Mouse (Mus musculus) right cerebral cortex, postnatal 10 days (tissue): Measurements from ENCODE around the gene Rab5c.

ENCODE experiments used
- DNase-seq, 2 experiments: peaks; one replicate each; pipeline ENCODE4 v3.0.0; 2021; ENCODE audit warnings: low spot score in 2 of 2

Gene Rab5c

DNA sequence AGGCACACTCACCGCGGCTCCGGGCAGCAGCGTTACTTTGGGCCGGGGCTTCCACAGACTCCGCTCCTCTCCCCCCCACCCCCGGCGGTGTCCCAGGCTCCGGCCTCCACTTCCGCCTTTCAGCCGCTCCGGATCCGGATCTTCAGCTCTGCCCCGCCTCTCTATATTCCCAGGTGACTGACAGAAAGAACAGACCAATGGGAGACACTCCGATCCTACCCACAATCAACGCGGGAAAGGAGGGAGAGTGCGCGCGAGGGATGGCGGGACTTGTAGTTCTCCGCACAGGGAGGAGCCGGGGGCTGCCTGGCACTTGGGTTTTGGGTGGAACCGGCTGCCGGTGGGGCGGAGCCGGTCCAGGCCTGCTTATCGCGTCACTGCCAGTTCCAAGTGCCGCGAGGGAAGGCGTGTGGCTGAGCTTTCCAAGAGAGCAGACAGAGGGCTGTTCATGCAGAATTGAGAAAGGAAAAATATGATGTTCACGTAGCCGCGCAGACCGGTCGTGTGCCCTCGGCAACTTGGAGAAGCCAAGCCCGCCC, at the start of gene Rab5c:
Rab5c (minus strand) TSS at position 150 of the 539 bp plus-strand sequence.
- peak; percentile 99 for DNase-seq

- no peak for DNase-seq
Measured at GRCm38 (mm10) chr11:100785774-100786173, 47.8 kb upstream of the Rab5c start.

- DNase-seq, result no peak
Measured at GRCm38 (mm10) chr11:100784286-100784685, 46.3 kb upstream of the Rab5c start.

DNA sequence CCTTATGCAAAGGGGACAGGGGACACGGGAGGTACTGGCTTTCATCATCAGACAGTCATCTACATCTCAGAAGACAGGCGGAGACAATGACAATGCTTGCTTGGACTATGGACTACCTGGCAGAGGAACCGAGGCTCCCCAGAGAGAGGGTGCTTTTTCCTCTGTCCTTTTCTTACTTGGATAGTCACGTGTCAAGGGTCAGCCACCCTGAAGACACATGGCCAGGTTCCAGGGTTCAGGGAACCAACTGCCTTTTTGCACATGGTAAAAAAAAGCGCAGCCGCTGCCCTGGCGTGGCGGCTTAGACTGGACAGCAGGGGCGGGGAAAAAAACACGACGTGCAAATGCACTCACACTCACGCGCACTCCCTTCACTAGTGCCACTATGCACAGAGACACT, 44.6 kb upstream of the Rab5c start:
- no peak for DNase-seq

DNA sequence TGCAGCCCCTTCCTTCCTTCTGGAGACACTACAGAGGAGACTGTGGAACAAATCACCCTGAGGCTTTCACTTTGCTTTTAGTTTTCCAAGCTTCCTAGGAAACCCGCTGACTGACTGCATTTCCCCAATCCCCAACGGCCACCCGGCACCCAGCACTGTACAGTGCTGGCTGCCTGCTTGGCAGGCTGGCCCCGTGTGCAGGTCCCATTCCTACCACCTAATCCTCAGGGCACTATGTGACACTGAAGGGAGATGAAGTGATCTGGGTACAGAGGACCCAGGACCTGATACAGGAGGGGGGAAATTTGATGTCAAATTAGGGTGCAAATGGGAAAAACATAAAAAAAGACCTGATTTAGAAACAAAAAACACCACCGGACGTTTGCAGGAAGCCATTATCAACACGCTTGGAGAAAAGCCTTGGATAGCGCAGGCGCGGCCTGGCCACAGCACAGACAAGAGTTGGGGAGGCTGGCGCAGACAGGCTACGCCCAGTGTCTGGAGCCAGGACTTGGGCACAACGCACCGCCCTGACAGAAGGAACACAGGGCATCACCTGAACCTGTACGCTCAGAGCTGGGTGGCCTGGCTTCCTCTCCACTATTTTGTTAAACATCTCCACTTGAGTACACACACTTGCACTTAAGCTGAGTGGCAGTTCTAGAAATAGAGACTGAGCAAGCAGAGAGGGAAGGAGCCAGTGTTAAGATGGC, 43.9 kb upstream of the Rab5c start:
- no peak for DNase-seq

GRCm38 (mm10) chr11:100780247-100780646, 42.2 kb upstream of the Rab5c start:
- no peak for DNase-seq

GRCm38 (mm10) chr11:100778069-100778468, 40.1 kb upstream of the Rab5c start:
- DNase-seq, result no peak

GRCm38 (mm10) chr11:100775921-100776320, 37.9 kb upstream of the Rab5c start:
- no peak for DNase-seq

DNA sequence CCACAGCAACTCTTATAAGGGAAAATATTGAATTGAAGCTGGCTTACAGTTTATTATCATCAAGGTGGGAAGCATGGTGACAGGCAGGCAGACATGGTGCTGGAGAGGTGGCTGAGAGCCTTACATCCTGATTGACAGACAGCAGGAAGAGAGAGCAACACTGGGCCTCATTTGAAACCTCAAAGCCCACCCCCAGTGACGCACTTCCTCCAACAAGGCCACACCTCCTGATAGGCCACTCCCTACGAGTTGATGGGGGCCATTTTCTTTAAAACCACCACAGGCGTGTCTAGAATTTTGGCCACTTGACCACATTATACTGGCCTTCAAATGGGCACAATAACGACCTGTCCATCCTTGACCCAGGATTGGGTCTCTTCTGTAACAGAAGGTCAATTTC, 36.2 kb upstream of the Rab5c start:
- DNase-seq, result no peak

DNA sequence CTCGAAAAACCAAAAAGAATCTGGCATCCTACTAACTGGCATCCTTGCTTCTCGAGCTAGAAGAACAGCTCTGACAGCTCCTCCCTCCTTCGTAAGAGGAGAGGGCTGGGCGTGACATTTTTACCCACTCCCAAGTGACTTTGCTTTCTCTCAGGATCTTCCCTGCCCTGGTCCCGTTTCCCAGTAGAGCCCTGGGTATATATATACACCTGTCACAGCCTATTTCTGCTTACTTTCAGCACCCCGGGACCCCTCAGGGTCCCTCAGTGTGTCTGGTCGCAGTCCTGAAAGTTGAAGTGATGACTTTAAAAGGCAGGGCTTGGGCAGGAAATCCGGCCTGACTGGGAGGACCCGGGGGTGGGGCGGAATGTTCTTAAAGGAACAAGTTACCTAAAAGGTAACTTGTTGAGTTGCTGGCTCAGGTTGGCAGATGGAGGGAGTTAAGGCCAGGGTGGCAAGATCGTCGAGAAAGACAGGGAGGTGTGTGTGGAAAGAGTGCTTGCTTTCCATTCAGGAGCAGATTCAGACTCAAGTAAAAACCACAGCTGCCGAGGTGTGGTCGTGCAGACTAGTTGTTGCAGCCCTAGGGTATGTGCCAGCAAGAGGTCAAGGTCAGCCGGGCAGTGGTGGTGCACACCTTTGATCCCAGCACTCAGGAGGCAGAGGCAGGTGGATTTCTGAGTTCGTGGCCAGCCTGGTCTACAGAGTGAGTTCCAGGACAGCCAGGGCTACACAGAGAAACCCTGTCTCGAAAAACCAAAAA, 32.8 kb upstream of the Rab5c start, which contains the start of gene Ghdc:
Ghdc (minus strand) TSS at position 312 of the 763 bp plus-strand sequence.
- DNase-seq, result peak; percentile 87 to 88

- no peak for DNase-seq
Measured at GRCm38 (mm10) chr11:100769980-100770379, 32.0 kb upstream of the Rab5c start.

GRCm38 (mm10) chr11:100767871-100768270, 29.9 kb upstream of the Rab5c start:
- DNase-seq, result no peak

DNA sequence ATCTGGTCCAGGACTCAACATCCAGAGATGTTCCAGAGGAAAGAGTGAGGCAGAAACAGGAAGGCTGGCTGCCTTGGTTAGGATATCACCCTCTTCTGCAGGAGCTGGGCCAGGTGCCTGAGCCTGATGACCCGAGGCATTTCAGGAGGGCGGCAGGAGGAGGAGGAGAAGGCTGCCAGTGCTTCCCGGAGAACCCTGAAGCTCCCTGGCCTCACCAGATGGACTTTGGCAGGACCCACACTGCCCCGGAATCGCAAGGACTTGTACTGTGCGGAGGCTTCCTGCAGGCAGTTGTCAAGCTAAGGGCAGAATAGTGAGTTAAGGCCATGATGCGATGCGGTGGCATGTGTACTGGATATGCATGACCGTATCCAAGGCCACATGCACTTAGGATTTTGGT, 28.7 kb upstream of the Rab5c start:
- no peak for DNase-seq

DNA sequence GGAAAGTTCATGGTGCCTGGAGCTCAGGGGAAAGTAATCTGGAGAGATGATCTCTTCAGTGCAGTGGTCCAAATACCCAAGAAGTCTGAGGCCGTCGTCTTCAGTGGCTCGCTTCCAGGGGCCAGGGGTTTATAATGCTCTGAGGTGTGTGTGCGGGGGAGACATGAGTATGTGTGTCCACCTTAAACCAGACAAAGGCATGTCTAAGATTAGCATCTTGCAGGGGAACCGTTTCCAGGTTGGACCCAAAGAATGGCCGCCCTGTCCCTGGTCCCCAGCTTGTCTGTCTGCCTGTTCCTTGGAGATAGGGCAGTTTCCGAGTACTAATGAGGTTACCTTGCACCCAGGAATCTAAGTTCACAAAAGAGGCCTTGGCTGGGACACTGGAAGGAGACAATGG, 24.8 kb upstream of the Rab5c start, which contains the start of gene Hcrt:
Hcrt (minus strand) TSS at position 101 of the 400 bp plus-strand sequence.
- DNase-seq, result no peak

GRCm38 (mm10) chr11:100761547-100762045, 23.6 kb upstream of the Rab5c start:
- DNase-seq, result peak; percentile 89 to 91

DNA sequence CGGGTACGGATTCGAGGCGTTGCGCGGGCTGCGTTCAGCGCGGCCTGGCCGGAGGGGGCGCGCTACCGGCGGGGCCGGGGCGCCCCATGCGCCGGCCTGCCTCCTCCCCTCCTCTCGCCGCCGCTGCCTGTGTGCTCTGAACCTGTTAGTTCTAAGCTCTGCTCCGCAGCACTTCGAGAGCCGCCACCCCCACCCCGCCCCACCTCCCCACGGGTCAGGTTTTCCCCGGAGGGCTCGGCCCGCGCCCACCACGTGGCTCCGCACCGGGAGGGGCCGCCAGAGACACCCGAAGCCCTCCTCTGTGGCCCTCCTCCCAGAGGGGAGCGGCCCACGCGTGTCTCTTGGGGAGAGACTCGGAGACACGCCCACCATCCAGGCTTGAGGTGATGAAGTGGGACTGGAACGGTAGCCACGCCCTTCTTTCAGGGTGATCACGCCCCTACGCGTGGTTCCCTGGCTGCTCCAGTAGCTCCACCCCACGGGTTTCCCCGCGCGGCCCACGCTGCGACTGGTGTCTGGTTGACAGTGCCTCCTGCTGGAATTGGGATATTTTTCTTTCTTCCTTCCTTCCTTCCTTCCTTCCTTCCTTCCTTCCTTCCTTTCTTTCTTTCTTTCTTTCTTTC, 21.7 kb upstream of the Rab5c start, which contains the start of gene Kcnh4:
Kcnh4 (minus strand) TSS at position 332 of the 623 bp plus-strand sequence.
- peak; percentile 94 to 95 for DNase-seq

DNA sequence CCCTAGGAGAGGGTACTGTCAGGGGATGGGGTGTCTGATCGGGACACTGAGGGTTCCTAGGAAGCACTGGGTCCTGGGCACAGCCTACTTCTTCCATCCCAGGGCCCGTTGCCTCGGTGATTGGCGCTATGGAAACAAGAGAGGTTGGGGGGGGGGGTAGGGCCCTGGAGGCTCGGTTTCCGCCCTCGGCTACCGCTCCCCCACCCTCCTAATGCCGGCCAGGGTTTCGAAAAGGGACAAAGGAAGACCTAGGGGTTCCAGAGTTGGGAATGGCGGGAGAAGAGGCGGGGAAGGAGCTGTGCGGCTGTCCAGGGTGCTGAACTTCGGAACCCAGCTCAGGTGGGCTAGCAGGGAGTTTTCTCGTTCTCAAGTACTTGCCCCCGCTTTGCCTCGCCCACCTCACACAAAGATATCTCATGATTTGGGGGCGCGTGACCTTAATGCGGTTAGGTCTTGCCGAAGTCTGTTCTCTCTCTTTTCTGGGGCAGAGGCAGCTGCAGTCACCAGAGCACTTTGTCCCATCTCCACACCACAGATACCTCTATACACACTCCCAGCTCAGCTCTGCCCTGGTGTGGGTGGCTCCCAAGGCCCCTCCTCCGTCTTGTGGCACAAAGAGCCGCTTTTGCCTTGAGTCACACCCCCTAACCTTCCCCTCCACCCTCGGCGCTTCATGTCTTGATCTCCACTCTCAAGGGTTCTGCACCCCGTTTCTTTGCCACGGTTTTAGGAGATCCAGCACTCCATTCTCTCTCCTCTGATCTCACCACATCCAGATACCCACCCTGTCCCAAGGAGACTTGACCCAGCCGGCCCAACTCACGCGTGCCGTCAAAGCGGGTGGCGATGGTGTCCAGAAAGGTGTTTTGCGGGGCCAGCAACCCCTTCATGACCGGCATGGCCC, 20.9 kb upstream of the Rab5c start:
- peak in 1 of 2 experiments; percentile 60 for DNase-seq

DNA sequence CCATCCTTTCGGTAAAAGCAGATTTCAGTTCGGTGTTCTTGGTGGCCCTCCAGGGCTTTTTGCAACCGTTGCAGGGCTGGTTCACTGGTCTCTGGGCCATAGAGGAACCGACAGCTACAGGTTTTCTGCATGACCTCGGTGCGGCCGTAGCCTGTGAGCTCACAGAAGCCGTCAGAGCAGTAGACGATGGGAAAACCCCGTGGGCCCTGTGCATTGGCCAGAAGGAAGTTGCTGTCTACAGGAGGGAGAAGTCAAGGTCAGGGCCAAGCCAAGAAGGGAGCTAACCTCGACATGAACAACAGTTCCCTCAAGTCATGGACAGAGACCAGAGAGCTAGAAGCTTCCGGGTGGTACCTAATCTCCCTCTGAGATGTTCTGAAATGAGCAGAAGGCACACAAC, 19.6 kb upstream of the Rab5c start:
- no peak for DNase-seq

GRCm38 (mm10) chr11:100756476-100756875, 18.5 kb upstream of the Rab5c start:
- no peak for DNase-seq

GRCm38 (mm10) chr11:100754693-100755057, 16.7 kb upstream of the Rab5c start:
- DNase-seq, result peak; percentile 62 to 70
